Mouse (Mus musculus): ENCODE results near the gene Gast.

Gast gene

GRCm38 (mm10) chr11:100362209-100362978 lies 28.2 kb downstream of the Gast start:
- DNase-seq (ENCODE audit: low read depth): peak; percentile 41

- DNase-seq (ENCODE audit: low read depth): peak; percentile 27
Observed at GRCm38 (mm10) chr11:100362979-100363562, 28.9 kb downstream of the Gast start.

- DNase-seq (ENCODE audit: low read depth): no peak
Observed at GRCm38 (mm10) chr11:100369145-100369544, 34.9 kb downstream of the Gast start.

- no peak for DNase-seq (ENCODE audit: low read depth)
Observed at GRCm38 (mm10) chr11:100369822-100370221, 35.6 kb downstream of the Gast start.

- no peak for DNase-seq (ENCODE audit: low read depth)
Observed at GRCm38 (mm10) chr11:100371981-100372558, 37.9 kb downstream of the Gast start.

GRCm38 (mm10) chr11:100375127-100375526 lies 40.9 kb downstream of the Gast start:
- DNase-seq (ENCODE audit: low read depth): no peak

GRCm38 (mm10) chr11:100376005-100376404 lies 41.8 kb downstream of the Gast start:
- no peak for DNase-seq (ENCODE audit: low read depth)

GRCm38 (mm10) chr11:100376746-100377389 lies 42.7 kb downstream of the Gast start:
- no peak for DNase-seq (ENCODE audit: low read depth)

GRCm38 (mm10) chr11:100377989-100378388 lies 43.8 kb downstream of the Gast start:
- DNase-seq (ENCODE audit: low read depth): no peak

- DNase-seq (ENCODE audit: low read depth): no peak
Observed at GRCm38 (mm10) chr11:100378446-100378845, 44.2 kb downstream of the Gast start.

- no peak for DNase-seq (ENCODE audit: low read depth)
Observed at GRCm38 (mm10) chr11:100379311-100379710, 45.1 kb downstream of the Gast start.

GRCm38 (mm10) chr11:100382682-100383081 lies 48.5 kb downstream of the Gast start:
- no peak for DNase-seq (ENCODE audit: low read depth)

- no peak for DNase-seq (ENCODE audit: low read depth)
Observed at GRCm38 (mm10) chr11:100385016-100385415, 50.8 kb downstream of the Gast start.

GRCm38 (mm10) chr11:100386586-100386985 lies 52.4 kb downstream of the Gast start:
- no peak for DNase-seq (ENCODE audit: low read depth)
